Mouse (Mus musculus) liver, postnatal 0 days (tissue): ENCODE results near the gene Rad50. TPM values are rescaled to one million over a fixed set of nuclear protein-coding genes. Genes with fewer than 3 reads are reported as not detected.

ENCODE experiments used
- ATAC-seq: fragments of 200-750 bp; cut with Nextera tagmentation; 2 replicates; pipeline ENCODE4 v1.8.0; 2017; ENCODE audit warnings: mild to moderate bottlenecking, moderate library complexity
- DNase-seq: peaks from one replicate; pipeline ENCODE4 v3.0.0-alpha.2; 2016
- H3K27ac ChIP-seq: fragments of 300-500 bp; sonication (generic); 2 replicates; pipeline ENCODE4 v1.5.1; 2014; ENCODE audit warnings: antibody characterized with exemption, moderate library complexity, mild to moderate bottlenecking, low read depth
- H3K27me3 ChIP-seq: fragments of 300-500 bp; sonication (generic); 2 replicates; pipeline ENCODE4 v1.6.1; 2014; ENCODE audit warnings: low read length, control low read depth, mixed read lengths; ENCODE audit not compliant: insufficient read depth
- H3K36me3 ChIP-seq: fragments of 300-500 bp; sonication (generic); replicated peaks from 2 replicates; pipeline ENCODE4 v1.6.1; 2014; ENCODE audit warnings: mild to moderate bottlenecking, control low read depth, low read length, moderate library complexity, mixed read lengths; ENCODE audit not compliant: insufficient read depth
- H3K4me1 ChIP-seq: fragments of 300-500 bp; sonication (generic); 2 replicates; pipeline ENCODE4 v1.6.1; 2014; ENCODE audit warnings: antibody characterized with exemption, mild to moderate bottlenecking, control low read depth; ENCODE audit not compliant: insufficient read depth
- H3K4me2 ChIP-seq: fragments of 300-500 bp; sonication (generic); 2 replicates; pipeline ENCODE4 v1.6.1; 2014; ENCODE audit warnings: low read depth, mild to moderate bottlenecking, low read length, moderate library complexity, mixed read lengths
- H3K4me3 ChIP-seq: fragments of 300-500 bp; sonication (generic); 2 replicates; pipeline ENCODE4 v1.5.1; 2014; ENCODE audit warnings: low read depth, low read length
- H3K9ac ChIP-seq: fragments of 300-500 bp; sonication (generic); replicated peaks from 2 replicates; pipeline ENCODE4 v1.6.1; 2014; ENCODE audit warnings: mild to moderate bottlenecking, moderate library complexity
- H3K9me3 ChIP-seq: fragments of 300-500 bp; sonication (generic); 2 replicates; pipeline ENCODE4 v1.6.1; 2016; ENCODE audit warnings: mild to moderate bottlenecking, control low read depth, low read length, mixed read lengths
- CTCF ChIP-seq: sonication (generic); IDR thresholded peaks from 2 replicates; pipeline ENCODE4 v1.5.1; 2016; ENCODE audit warnings: antibody characterized with exemption, low read depth
- EP300 ChIP-seq: IDR thresholded peaks from 2 replicates; pipeline ENCODE4 v1.6.1; 2016; ENCODE audit warnings: antibody characterized with exemption, low read depth, mild to moderate bottlenecking
- WGBS: fragments of 180-500 bp; shearing (Covaris S2); extraction: QIAGEN DNeasy Blood & Tissue Kit; methylation state at CpG from one replicate; pipeline ENCODE4 v1.1.7; 2014; ENCODE audit not compliant: insufficient replicate concordance; 5-methylcytosine and 5-hydroxymethylcytosine counted together
- polyA plus RNA-seq: library from polyadenylated mRNA; unstranded; fragments of >200 nt; fragmentation: Nextera tagmentation; extraction: Ambion mirVana; gene quantifications from 2 replicates; pipeline ENCODE4 v1.2.1, GENCODE M21; 2015

The Rad50 gene
- polyA plus RNA-seq, 1 experiment from 2014 or later = 11.1 TPM

GRCm38 (mm10) chr11:53745260-53745659 lies 38.1 kb upstream of the Rad50 start:
- no peak overlapping the region for H3K4me2 ChIP-seq
- H3K27ac ChIP-seq = no peak overlapping the region
- H3K27me3 ChIP-seq = no peaks in the 10 kb centered on the region
- H3K4me1 ChIP-seq = peaks cover 2% of the 10 kb centered on the region; the same call in 1 of the 2 replicates
- ATAC-seq (no peak), DNase-seq (no peak)
- no peaks in the 10 kb centered on the region for H3K36me3 ChIP-seq
- 79% methylated on average over 2 of the region's 2 CpGs for WGBS
- H3K9ac ChIP-seq = no peak overlapping the region
- H3K4me3 ChIP-seq = no peak overlapping the region
- TF ChIP-seq EP300 = no peak
- peak; percentile 30 for TF ChIP-seq CTCF
- no peaks in the 10 kb centered on the region for H3K9me3 ChIP-seq

- Histone ChIP-seq H3K9ac (no peak overlapping the region), H3K36me3 (no peaks in the 10 kb centered on the region), H3K4me3 (no peak overlapping the region), H3K4me2 (no peak overlapping the region), H3K27ac (no peak overlapping the region), H3K27me3 (no peaks in the 10 kb centered on the region), H3K4me1 (no peaks in the 10 kb centered on the region), H3K9me3 (no peaks in the 10 kb centered on the region)
- TF ChIP-seq EP300 (no peak), CTCF (peak; percentile 38)
- ATAC-seq (no peak), DNase-seq (no peak)
- 49% methylated on average over 5 of the region's 5 CpGs for WGBS
These were observed 35.2 kb upstream of the Rad50 start for GRCm38 (mm10) chr11:53742353-53742752.

GRCm38 (mm10) chr11:53737573-53737946 lies 30.4 kb upstream of the Rad50 start:
- Histone ChIP-seq H3K4me2 (no peak overlapping the region), H3K4me3 (no peak overlapping the region), H3K27me3 (no peaks in the 10 kb centered on the region), H3K36me3 (no peaks in the 10 kb centered on the region), H3K9me3 (no peaks in the 10 kb centered on the region), H3K9ac (no peak overlapping the region), H3K4me1 (no peaks in the 10 kb centered on the region), H3K27ac (no peak overlapping the region)
- TF ChIP-seq EP300 (no peak), CTCF (peak; percentile 69)
- DNase-seq (peak; percentile 58), ATAC-seq (peak; percentile 66)
- WGBS = 37% methylated on average over 6 of the region's 6 CpGs

GRCm38 (mm10) chr11:53736771-53737572 lies 29.9 kb upstream of the Rad50 start:
- no peak overlapping the region for H3K4me2 ChIP-seq
- no peaks in the 10 kb centered on the region for H3K27me3 ChIP-seq
- peak; percentile 75 for ATAC-seq
- TF ChIP-seq EP300 (no peak), CTCF (peak; percentile 79)
- no peak overlapping the region for H3K4me3 ChIP-seq
- 44% methylated on average over 14 of the region's 14 CpGs for WGBS
- no peaks in the 10 kb centered on the region for H3K4me1 ChIP-seq
- DNase-seq = peak; percentile 82
- no peak overlapping the region for H3K27ac ChIP-seq
- no peaks in the 10 kb centered on the region for H3K36me3 ChIP-seq
- H3K9me3 ChIP-seq = no peaks in the 10 kb centered on the region
- no peak overlapping the region for H3K9ac ChIP-seq

- DNase-seq (peak; percentile 68), ATAC-seq (peak; percentile 84)
- no peaks in the 10 kb centered on the region for H3K36me3 ChIP-seq
- no peaks in the 10 kb centered on the region for H3K9me3 ChIP-seq
- TF ChIP-seq CTCF = peak; percentile 98
- no peak for TF ChIP-seq EP300
- WGBS = 19% methylated on average over 17 of the region's 17 CpGs
- H3K4me1 ChIP-seq = no peaks in the 10 kb centered on the region
- no peak overlapping the region for H3K9ac ChIP-seq
- peak overlapping the region; percentile 62 for H3K4me2 ChIP-seq
- no peaks in the 10 kb centered on the region for H3K27me3 ChIP-seq
- no peak overlapping the region for H3K4me3 ChIP-seq
- no peak overlapping the region for H3K27ac ChIP-seq
These were observed 28.6 kb upstream of the Rad50 start for GRCm38 (mm10) chr11:53735682-53736245.

- ATAC-seq (no peak), DNase-seq (no peak)
- no peak overlapping the region for H3K4me2 ChIP-seq
- H3K27ac ChIP-seq = no peak overlapping the region
- 50% methylated on average over 18 of the region's 18 CpGs for WGBS
- no peaks in the 10 kb centered on the region for H3K27me3 ChIP-seq
- no peak for TF ChIP-seq CTCF
- TF ChIP-seq EP300 = no peak
- H3K36me3 ChIP-seq = no peaks in the 10 kb centered on the region
- H3K4me3 ChIP-seq = no peak overlapping the region
- no peaks in the 10 kb centered on the region for H3K9me3 ChIP-seq
- no peak overlapping the region for H3K9ac ChIP-seq
- no peaks in the 10 kb centered on the region for H3K4me1 ChIP-seq
These were observed 28.0 kb upstream of the Rad50 start for GRCm38 (mm10) chr11:53734970-53735681.
